Mouse (Mus musculus): ENCODE data around the gene Kremen2. TPM values are rescaled to one million over a fixed set of nuclear protein-coding genes. Genes with fewer than 3 reads are reported as not detected.

Kremen2 gene
- polyA plus RNA-seq, 1 experiment from 2014 or later: 0.63 TPM

GRCm38 (mm10) chr17:23695801-23696200 is 49.8 kb downstream of the Kremen2 start:
- no peak overlapping the region for H3K4me2 ChIP-seq
- no peak for ATAC-seq (replicated peaks; ENCODE audit: insufficient number of reproducible peaks, low FRiP score, low TSS enrichment)
- no peak overlapping the region for H3K4me3 ChIP-seq (ENCODE audit: low read depth, low read length)
- no peaks in the 10 kb centered on the region for H3K36me3 ChIP-seq (ENCODE audit: control insufficient read depth, insufficient read depth, low read length)
- no peak overlapping the region for H3K27ac ChIP-seq (ENCODE audit: low read depth, low read length)
- peaks cover 35% of the 10 kb centered on the region for H3K27me3 ChIP-seq (ENCODE audit: control insufficient read depth, insufficient read depth, low read length)
- peaks cover 5% of the 10 kb centered on the region for H3K4me1 ChIP-seq (ENCODE audit: control insufficient read depth, insufficient read depth, low read length)
- no peaks in the 10 kb centered on the region for H3K9me3 ChIP-seq (replicated peaks; ENCODE audit: control insufficient read depth, low read length)
- no peak overlapping the region for H3K9ac ChIP-seq (ENCODE audit: low read depth, low read length)
- WGBS (ENCODE audit: insufficient replicate concordance): 15% methylated on average over 3 of the region's 3 CpGs

- Histone ChIP-seq H3K4me3 (ENCODE audit: low read depth, low read length) (no peak overlapping the region), H3K27me3 (ENCODE audit: control insufficient read depth, insufficient read depth, low read length) (peaks cover 24% of the 10 kb centered on the region), H3K4me2 (no peak overlapping the region), H3K27ac (ENCODE audit: low read depth, low read length) (no peak overlapping the region), H3K36me3 (ENCODE audit: control insufficient read depth, insufficient read depth, low read length) (no peaks in the 10 kb centered on the region), H3K9ac (ENCODE audit: low read depth, low read length) (no peak overlapping the region), H3K4me1 (ENCODE audit: control insufficient read depth, insufficient read depth, low read length) (peaks cover 5% of the 10 kb centered on the region), H3K9me3 (replicated peaks; ENCODE audit: control insufficient read depth, low read length) (no peaks in the 10 kb centered on the region)
- ATAC-seq (replicated peaks; ENCODE audit: insufficient number of reproducible peaks, low FRiP score, low TSS enrichment): no peak
- 80% methylated on average over 1 of the region's 1 CpGs for WGBS (ENCODE audit: insufficient replicate concordance)
These were observed 51.1 kb downstream of the Kremen2 start for GRCm38 (mm10) chr17:23694491-23694890.

Other genes with a start within 250 kb of the Kremen2 start
- gene Zfp213, start 181.6 kb downstream of the Kremen2 start, polyA plus RNA-seq (2014; fragmentation: Nextera tagmentation; extraction: Ambion mirVana): 15.1 and 17.4 TPM in 2 replicates
- gene Zfp13, start 146.3 kb downstream of the Kremen2 start, polyA plus RNA-seq (2014; fragmentation: Nextera tagmentation; extraction: Ambion mirVana): 8.9 and 9.0 TPM in 2 replicates
- gene Zscan10, start 145.0 kb downstream of the Kremen2 start, polyA plus RNA-seq (2014; fragmentation: Nextera tagmentation; extraction: Ambion mirVana): not detected in 2 replicates
- gene Mmp25, start 100.6 kb downstream of the Kremen2 start, polyA plus RNA-seq (2014; fragmentation: Nextera tagmentation; extraction: Ambion mirVana): 0.07 and 0.27 TPM in 2 replicates
- gene Bicdl2, start 85.3 kb downstream of the Kremen2 start, polyA plus RNA-seq (2014; fragmentation: Nextera tagmentation; extraction: Ambion mirVana): 0.24 TPM in 1 of 2 replicates, not detected in the other
- 382 and 389 TPM in 2 replicates for gene Hcfc1r1, start 72.2 kb downstream of the Kremen2 start, polyA plus RNA-seq (2014; fragmentation: Nextera tagmentation; extraction: Ambion mirVana)
- gene Thoc6, start 72.0 kb downstream of the Kremen2 start, polyA plus RNA-seq (2014; fragmentation: Nextera tagmentation; extraction: Ambion mirVana): 40.9 and 41.0 TPM in 2 replicates
- gene Tnfrsf12a, start 68.4 kb downstream of the Kremen2 start, polyA plus RNA-seq (2014; fragmentation: Nextera tagmentation; extraction: Ambion mirVana): 77.6 and 85.3 TPM in 2 replicates
- gene Cldn6, start 66.6 kb downstream of the Kremen2 start, polyA plus RNA-seq (2014; fragmentation: Nextera tagmentation; extraction: Ambion mirVana): 3.3 and 3.9 TPM in 2 replicates
- 0.25 and 0.46 TPM in 2 replicates for gene Cldn9, start 61.8 kb downstream of the Kremen2 start, polyA plus RNA-seq (2014; fragmentation: Nextera tagmentation; extraction: Ambion mirVana)
- gene 1520401A03Rik, start 23.1 kb downstream of the Kremen2 start, polyA plus RNA-seq (2014; fragmentation: Nextera tagmentation; extraction: Ambion mirVana): 0.16 and 0.20 TPM in 2 replicates
- 31.5 and 33.8 TPM in 2 replicates for gene Pkmyt1, start 19.5 kb downstream of the Kremen2 start, polyA plus RNA-seq (2014; fragmentation: Nextera tagmentation; extraction: Ambion mirVana)
- 7.6 and 7.9 TPM in 2 replicates for gene Paqr4, start 5.0 kb downstream of the Kremen2 start, polyA plus RNA-seq (2014; fragmentation: Nextera tagmentation; extraction: Ambion mirVana)
- gene Flywch1, start 25.8 kb upstream of the Kremen2 start, polyA plus RNA-seq (2014; fragmentation: Nextera tagmentation; extraction: Ambion mirVana): 60.5 and 62.4 TPM in 2 replicates
- 8.2 and 9.5 TPM in 2 replicates for gene Flywch2, start 40.2 kb upstream of the Kremen2 start, polyA plus RNA-seq (2014; fragmentation: Nextera tagmentation; extraction: Ambion mirVana)
- 285 and 390 TPM in 2 replicates for gene Srrm2, start 44.7 kb upstream of the Kremen2 start, polyA plus RNA-seq (2014; fragmentation: Nextera tagmentation; extraction: Ambion mirVana)
- 929 and 1,004 TPM in 2 replicates for gene Elob, start 83.3 kb upstream of the Kremen2 start, polyA plus RNA-seq (2014; fragmentation: Nextera tagmentation; extraction: Ambion mirVana)
- gene Prss33, start 90.2 kb upstream of the Kremen2 start, polyA plus RNA-seq (2014; fragmentation: Nextera tagmentation; extraction: Ambion mirVana): not detected in 2 replicates
- not detected in 2 replicates for gene Prss32, start 98.0 kb upstream of the Kremen2 start, polyA plus RNA-seq (2014; fragmentation: Nextera tagmentation; extraction: Ambion mirVana)
- gene Prss41, start 98.3 kb upstream of the Kremen2 start, polyA plus RNA-seq (2014; fragmentation: Nextera tagmentation; extraction: Ambion mirVana): 0.19 and 0.31 TPM in 2 replicates
- not detected in 2 replicates for gene Prss21, start 122.2 kb upstream of the Kremen2 start, polyA plus RNA-seq (2014; fragmentation: Nextera tagmentation; extraction: Ambion mirVana)
- not detected in 2 replicates for gene Dcpp1, start 135.0 kb upstream of the Kremen2 start, polyA plus RNA-seq (2014; fragmentation: Nextera tagmentation; extraction: Ambion mirVana)
- not detected in 2 replicates for gene Dcpp2, start 135.0 kb upstream of the Kremen2 start, polyA plus RNA-seq (2014; fragmentation: Nextera tagmentation; extraction: Ambion mirVana)
- not detected in 2 replicates for gene Dcpp3, start 171.6 kb upstream of the Kremen2 start, polyA plus RNA-seq (2014; fragmentation: Nextera tagmentation; extraction: Ambion mirVana)
- not detected in 2 replicates for gene Sbp, start 195.8 kb upstream of the Kremen2 start, polyA plus RNA-seq (2014; fragmentation: Nextera tagmentation; extraction: Ambion mirVana)
- gene Sbpl, start 209.4 kb upstream of the Kremen2 start, polyA plus RNA-seq (2014; fragmentation: Nextera tagmentation; extraction: Ambion mirVana): not detected in 2 replicates
- not detected in 2 replicates for gene Prss30, start 234.7 kb upstream of the Kremen2 start, polyA plus RNA-seq (2014; fragmentation: Nextera tagmentation; extraction: Ambion mirVana)

Measured in heart, embryonic 11.5 days (tissue).